Mouse (Mus musculus) gastrocnemius, postnatal 4 days (tissue): ENCODE data around the gene Gm21854. TPM values are rescaled to one million over a fixed set of nuclear protein-coding genes. Genes with fewer than 3 reads are reported as not detected.
"Not testable (repeated sequence)": the region's sequence is repeated elsewhere in the genome, so short reads cannot be mapped to it uniquely, and the experiment has no call there.

Experiments used
- DNase-seq, 2 experiments: peaks; one replicate each; pipeline ENCODE4 v3.0.0; 2021 to 2022; ENCODE audit warnings: low spot score in 2 of 2, mixed read lengths in 2 of 2
- long read RNA-seq, 2 experiments: library from polyadenylated mRNA; stranded (forward); transcript quantifications; one replicate each; pipeline ENCODE4 v2.0.0; 2021
- total RNA-seq, 2 experiments: library from RNA; stranded (reverse); gene quantifications; 2 replicates each; pipeline ENCODE4 v1.2.3; 2021

Gm21854 gene
- total RNA-seq: not detected
- long read RNA-seq, experiment 1: 0 reads
- long read RNA-seq, experiment 2: 0 reads

DNA sequence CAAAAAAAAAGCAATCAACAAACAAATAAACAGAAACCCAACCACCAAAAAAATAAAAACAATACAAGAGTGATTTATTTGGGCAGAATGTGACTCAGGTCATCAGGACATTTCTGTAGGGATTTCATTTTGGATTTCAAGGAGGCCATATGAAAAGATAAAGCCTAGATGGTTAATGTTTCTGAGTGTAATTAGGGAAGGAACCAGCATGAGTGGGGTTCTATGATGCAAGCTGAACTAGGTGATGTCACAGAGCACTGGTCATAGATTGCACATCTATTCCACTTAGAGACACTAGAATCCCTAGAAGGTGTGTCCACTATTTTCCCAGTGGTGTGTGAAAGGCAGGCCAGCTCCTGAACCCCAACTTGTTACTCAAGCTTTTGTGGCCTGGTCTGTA lies at the start of gene Gm21854:
Gene Gm21854 (plus strand): TSS at position 301 of the 400 bp plus-strand sequence.
- DNase-seq: not testable (repeated sequence)

Other genes with a start within 250 kb of the Gm21854 start
- gene Gm20914, start 69.0 kb downstream of the Gm21854 start, total RNA-seq: not detected
- gene Gm28171, start 136.4 kb downstream of the Gm21854 start, total RNA-seq: not detected